Mouse (Mus musculus) monocyte, adult 2 months (primary cell): ENCODE results near the gene Tnfaip2.

Experiments used
- DNase-seq, 2 experiments: peaks; one replicate each; pipeline ENCODE4 v3.0.0; 2022; ENCODE audit warnings: low spot score in 2 of 2, low read depth in 1 of 2

The Tnfaip2 gene

GRCm38 (mm10) chr12:111471721-111472120 lies 29.5 kb downstream of the Tnfaip2 start:
- DNase-seq, result no peak

GRCm38 (mm10) chr12:111472886-111473285 lies 30.6 kb downstream of the Tnfaip2 start:
- no peak for DNase-seq

- DNase-seq, result no peak
Observed at GRCm38 (mm10) chr12:111474384-111474783, 32.1 kb downstream of the Tnfaip2 start.

- no peak for DNase-seq
Observed at GRCm38 (mm10) chr12:111474893-111475643, 32.8 kb downstream of the Tnfaip2 start.

- no peak for DNase-seq
Observed at GRCm38 (mm10) chr12:111478924-111479323, 36.7 kb downstream of the Tnfaip2 start.

GRCm38 (mm10) chr12:111479917-111480316 lies 37.6 kb downstream of the Tnfaip2 start:
- peak in 1 of 2 experiments; percentile 33 for DNase-seq

GRCm38 (mm10) chr12:111485046-111485651 lies 42.9 kb downstream of the Tnfaip2 start:
- DNase-seq, result no peak

GRCm38 (mm10) chr12:111485652-111486306 lies 43.5 kb downstream of the Tnfaip2 start, which contains the start of gene Gm266:
Gene Gm266, minus strand, starts transcription at chr12:111485823.
- DNase-seq, result no peak

- no peak for DNase-seq
Observed at GRCm38 (mm10) chr12:111486455-111486854, 44.2 kb downstream of the Tnfaip2 start.

GRCm38 (mm10) chr12:111489261-111489865 lies 47.1 kb downstream of the Tnfaip2 start:
- DNase-seq, result no peak

- no peak for DNase-seq
Observed at GRCm38 (mm10) chr12:111494931-111495330, 52.7 kb downstream of the Tnfaip2 start.

GRCm38 (mm10) chr12:111497076-111497475 lies 54.8 kb downstream of the Tnfaip2 start:
- no peak for DNase-seq

- DNase-seq, result no peak
Observed at GRCm38 (mm10) chr12:111499617-111500016, 57.3 kb downstream of the Tnfaip2 start.

GRCm38 (mm10) chr12:111500725-111501124 lies 58.5 kb downstream of the Tnfaip2 start:
- DNase-seq, result no peak

- no peak for DNase-seq
Observed at GRCm38 (mm10) chr12:111503063-111503567, 60.8 kb downstream of the Tnfaip2 start.

- DNase-seq, result no peak
Observed at GRCm38 (mm10) chr12:111503571-111503970, 61.3 kb downstream of the Tnfaip2 start.
